Mouse (Mus musculus) ZHBTc4 (cell line): ENCODE measurements around the gene Barhl2.

ENCODE experiments used
- DNase-seq: peaks from one replicate; pipeline ENCODE4 v3.0.0-alpha.2; 2011; ENCODE audit warnings: low read depth, low spot score

Barhl2 gene

GRCm38 (mm10) chr5:106415734-106416133 is 42.2 kb downstream of the Barhl2 start:
- DNase-seq, result no peak

GRCm38 (mm10) chr5:106402761-106403160 is 55.2 kb downstream of the Barhl2 start:
- no peak for DNase-seq
